12 mouse cellular contexts compared by ENCODE assay signal in the genomic region with DNA sequence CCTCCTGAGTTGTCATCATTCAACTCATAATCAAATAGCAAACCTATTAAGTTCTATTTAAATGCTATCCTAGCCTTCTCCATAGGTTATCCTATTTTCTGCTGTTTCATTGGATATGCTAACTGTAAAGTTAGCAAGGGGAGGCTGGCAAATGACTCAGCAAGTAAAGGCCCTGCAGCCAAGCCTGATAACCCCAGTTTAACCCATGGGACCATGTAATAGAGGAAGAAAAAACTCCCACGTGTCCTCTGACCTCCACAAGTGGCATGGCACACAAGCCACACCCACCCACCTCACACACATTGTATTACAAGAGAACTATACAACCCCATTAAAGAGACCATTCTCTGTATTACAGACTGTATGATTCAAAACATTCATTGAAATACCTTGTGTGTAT. TPM values are rescaled to one million over a fixed set of nuclear protein-coding genes. Genes with fewer than 3 reads are reported as not detected.
A peak's percentile ranks its signal among the peaks of the same experiment; 100 is the strongest.
DNase-seq lines count a peak whose midpoint lies in the region; ATAC-seq and TF ChIP-seq lines count a peak whose summit lies in the region.
"Had no signal": no experiment of that assay in that cellular context is flagged by ENCODE, and none has a peak within 500 bp of the region (broad histone marks: within the 10 kb centered on the region; RNA-seq: fewer than 3 reads in every experiment).

No protein-coding gene starts in this region.

- no peak for TF ChIP-seq CTCF in G1E (IDR thresholded peaks at IDR 0.05; ENCODE audit: low read depth, low read length)

- H3K4me1 ChIP-seq in G1E (ENCODE audit: insufficient read depth, low read depth, low read length): peaks cover 39% of the 10 kb centered on the region
- peaks cover 18% of the 10 kb centered on the region; the same call in 1 of the 2 replicates for H3K4me1 ChIP-seq in intestine, embryonic 15.5 days (replicated peaks)
- H3K4me1 ChIP-seq: forebrain, embryonic 10.5 days had no signal

- H3K9ac ChIP-seq in intestine, embryonic 15.5 days: no peak overlapping the region
- H3K9ac ChIP-seq: lung, embryonic 15.5 days had no signal

- H3K9me3 ChIP-seq in G1E (replicated peaks): no peaks in the 10 kb centered on the region
- no peaks in the 10 kb centered on the region for H3K9me3 ChIP-seq in intestine, embryonic 15.5 days
- H3K9me3 ChIP-seq: forebrain, embryonic 10.5 days; lung, embryonic 15.5 days had no signal

- peak; percentile 35 for DNase-seq in adrenal gland, adult 2 months
- DNase-seq in adrenal gland, postnatal 4 days (ENCODE audit: low spot score in 2 of 2): no peak
- DNase-seq in G1E (ENCODE audit: low spot score): peak; percentile 27
- DNase-seq in gastrocnemius, adult 18-20 months (ENCODE audit: low spot score): no peak
- DNase-seq in adrenal gland, postnatal 14 days: no peak
- DNase-seq in gastrocnemius, postnatal 10 days: no peak
- DNase-seq: kidney, adult 11 months had no signal

- peaks cover 19% of the 10 kb centered on the region for H3K36me3 ChIP-seq in G1E (replicated peaks)
- no peaks in the 10 kb centered on the region for H3K36me3 ChIP-seq in intestine, embryonic 15.5 days
- H3K36me3 ChIP-seq: lung, embryonic 15.5 days had no signal

- no peaks in the 10 kb centered on the region for H3K27me3 ChIP-seq in G1E (ENCODE audit: insufficient read depth, low read length)
- no peaks in the 10 kb centered on the region for H3K27me3 ChIP-seq in intestine, embryonic 15.5 days (replicated peaks)
- H3K27me3 ChIP-seq: lung, embryonic 15.5 days had no signal

- WGBS in intestine, embryonic 15.5 days: 28% methylated on average over 1 of the region's 1 CpGs

- ATAC-seq in G1E (ENCODE audit: extremely low read depth, insufficient number of reproducible peaks, low FRiP score, poor library complexity, severe bottlenecking): peak; percentile 94
- peak; percentile 34 for ATAC-seq in intestine, embryonic 15.5 days
- ATAC-seq in megakaryocyte, adult 5-6 weeks (ENCODE audit: poor library complexity, severe bottlenecking): peak; percentile 70
- ATAC-seq: midbrain, embryonic 16.5 days had no signal

- no peak overlapping the region for H3K4me3 ChIP-seq in G1E (ENCODE audit: low read depth, low read length)
- no peak overlapping the region for H3K4me3 ChIP-seq in intestine, embryonic 15.5 days (replicated peaks)
- H3K4me3 ChIP-seq: forebrain, embryonic 10.5 days; lung, embryonic 15.5 days had no signal

- H3K27ac ChIP-seq in intestine, embryonic 15.5 days: no peak overlapping the region
- H3K27ac ChIP-seq: forebrain, embryonic 10.5 days; lung, embryonic 15.5 days had no signal

- H3K4me2 ChIP-seq in intestine, embryonic 15.5 days (replicated peaks): no peak overlapping the region
- H3K4me2 ChIP-seq: lung, embryonic 15.5 days had no signal

RNA-seq across cellular contexts. Expression of a gene that starts 13.8 kb away (rescaled TPM):
- 10 to 100 TPM; 39.7 to 72.3 TPM for total RNA-seq in adrenal gland, adult 2 months (2021)
- polyA plus RNA-seq in adrenal gland, adult 2 months (2012; rRNA removed): 22.9 and 38.1 TPM in 2 replicates
- total RNA-seq in adrenal gland, postnatal 4 days (2021): 10 to 100 TPM; 69.6 to 80.3 TPM
- total RNA-seq in G1E (2014; fragmentation: Nextera tagmentation) (87.1 and 92.8 TPM in 2 replicates), G1E (2017) (8.6 and 9.6 TPM in 2 replicates)
- 9.1 and 13.9 TPM in 2 replicates for polyA plus RNA-seq in G1E (2012)
- polyA plus RNA-seq in intestine, embryonic 15.5 days (2015; fragmentation: Nextera tagmentation; extraction: Ambion mirVana): 25.3 and 25.6 TPM in 2 replicates
- 60.8 and 65.3 TPM in 2 replicates for total RNA-seq in megakaryocyte, adult 5-6 weeks (2015)
- 17.1 and 25.8 TPM in 2 replicates for total RNA-seq in megakaryocyte, adult 5-6 weeks (2017)
- 10 to 100 TPM; 35.2 to 37.9 TPM for total RNA-seq in gastrocnemius, adult 18-20 months (2021)
- total RNA-seq in adrenal gland, postnatal 14 days (2021): 65.5 and 68.0 TPM in 2 replicates
- total RNA-seq in gastrocnemius, postnatal 10 days (2021): 10 to 100 TPM; 39.3 to 47.6 TPM

Comparison
In these comparisons a context has a peak if more than half of its experiments do, and no peak if none do; other contexts are left out.
1. DNase-seq: peak in adrenal gland, adult 2 months (single experiment) and G1E (single experiment); none in adrenal gland, postnatal 4 days (0 of 2), gastrocnemius, adult 18-20 months (single experiment), adrenal gland, postnatal 14 days (single experiment) and gastrocnemius, postnatal 10 days (single experiment).
2. ATAC-seq: peak in every context shown above with its lines; median percentile 94 in G1E; 70 in megakaryocyte, adult 5-6 weeks; 34 in intestine, embryonic 15.5 days.